Mouse (Mus musculus) embryo, embryonic 10.5 days (tissue): Measurements from ENCODE around the gene Clps.

Source experiments
- DNase-seq: peaks from one replicate; pipeline ENCODE4 v3.0.0-alpha.2; 2015; ENCODE audit warnings: low spot score

Clps gene

DNA sequence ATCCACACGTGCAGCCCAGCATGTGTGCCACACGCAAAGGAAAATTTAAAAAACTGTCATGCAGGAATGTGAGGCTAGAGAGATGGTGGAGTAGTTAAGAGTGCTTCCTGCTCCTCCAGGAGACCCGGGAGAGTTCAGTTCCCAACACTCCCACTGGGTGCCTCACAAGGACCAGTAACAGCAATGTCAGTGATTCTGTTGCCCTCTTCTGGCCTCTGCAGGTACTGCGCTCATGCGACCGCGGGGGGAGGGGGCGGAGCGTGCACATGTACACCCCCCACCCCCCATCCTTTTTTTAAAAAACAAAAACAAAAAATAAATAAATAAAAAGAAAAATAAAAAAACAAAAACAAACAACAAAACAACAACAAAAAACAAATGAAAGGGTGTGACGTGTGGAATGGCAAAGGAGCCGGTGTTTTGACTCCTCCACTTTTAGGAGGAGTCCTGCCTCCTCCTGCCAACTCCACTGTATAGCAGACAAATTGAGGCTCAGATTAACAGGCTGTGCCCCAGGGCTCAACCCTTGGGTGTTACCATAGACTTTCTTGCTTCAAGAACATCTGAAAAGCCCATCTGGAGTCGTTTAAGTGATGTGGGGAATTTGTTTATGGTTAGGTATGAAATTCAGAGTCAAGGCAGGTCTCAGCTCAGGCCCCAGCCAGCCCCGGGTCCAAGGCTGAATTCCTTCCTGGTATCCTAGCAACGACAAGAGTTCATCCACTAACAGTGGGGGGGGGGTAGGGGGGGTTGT, 7.3 kb downstream of the Clps start:
- DNase-seq = peak; percentile 83

GRCm38 (mm10) chr17:28549111-28549510, 11.5 kb downstream of the Clps start, which contains the start of gene Clpsl2:
Gene Clpsl2, plus strand, starts transcription at chr17:28549411.
- no peak for DNase-seq

- no peak for DNase-seq
These were observed 12.0 kb downstream of the Clps start for GRCm38 (mm10) chr17:28548550-28548949.

GRCm38 (mm10) chr17:28546925-28547324, 13.6 kb downstream of the Clps start:
- DNase-seq = no peak

- no peak for DNase-seq
These were observed 22.7 kb downstream of the Clps start for GRCm38 (mm10) chr17:28537881-28538280.

DNA sequence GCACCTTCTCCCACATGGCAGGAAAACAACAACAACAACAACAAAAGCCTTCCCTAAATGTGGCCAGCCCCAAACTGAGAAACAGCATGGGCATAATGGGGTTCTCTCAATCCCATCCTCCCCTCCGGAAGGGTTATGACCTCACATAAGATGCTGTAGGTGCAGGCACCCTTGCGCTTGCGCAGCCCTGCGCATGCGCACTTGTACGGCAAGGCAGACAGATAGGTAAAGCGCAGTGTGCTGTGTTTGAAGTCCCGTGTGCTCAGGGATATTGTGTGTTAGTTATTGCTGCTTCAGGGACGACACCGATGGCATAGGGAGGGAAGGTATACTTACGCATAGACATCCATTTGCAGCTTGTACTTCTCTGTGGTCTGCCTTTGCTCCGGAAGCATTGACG, 27.2 kb downstream of the Clps start:
- no peak for DNase-seq

- no peak for DNase-seq
These were observed 28.0 kb downstream of the Clps start for GRCm38 (mm10) chr17:28532557-28532956.

GRCm38 (mm10) chr17:28531946-28532345, 28.6 kb downstream of the Clps start:
- peak; percentile 53 for DNase-seq

DNA sequence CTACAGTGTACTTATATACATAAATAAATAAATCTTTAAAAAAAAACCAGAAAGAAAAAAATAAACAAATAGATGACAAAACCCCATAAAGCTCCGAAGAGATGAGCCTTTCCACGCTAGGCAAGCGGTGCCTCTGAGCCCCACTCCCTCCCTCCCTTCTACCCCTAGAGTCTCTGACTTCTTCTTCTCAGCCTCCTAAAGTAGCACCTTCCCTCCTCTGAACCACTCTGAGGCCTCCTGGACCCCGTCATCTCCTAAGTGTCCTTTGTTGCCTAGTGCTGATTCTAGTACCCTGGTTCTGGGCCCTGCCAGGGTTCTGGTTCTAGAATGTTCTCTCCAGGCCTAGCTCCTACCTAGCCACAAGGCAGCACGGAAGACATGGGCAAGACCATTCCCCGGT, 30.1 kb downstream of the Clps start, which contains the start of gene Armc12:
TSS of gene Armc12 (plus strand) at position 301 of the 400 bp plus-strand sequence.
- DNase-seq = no peak

DNA sequence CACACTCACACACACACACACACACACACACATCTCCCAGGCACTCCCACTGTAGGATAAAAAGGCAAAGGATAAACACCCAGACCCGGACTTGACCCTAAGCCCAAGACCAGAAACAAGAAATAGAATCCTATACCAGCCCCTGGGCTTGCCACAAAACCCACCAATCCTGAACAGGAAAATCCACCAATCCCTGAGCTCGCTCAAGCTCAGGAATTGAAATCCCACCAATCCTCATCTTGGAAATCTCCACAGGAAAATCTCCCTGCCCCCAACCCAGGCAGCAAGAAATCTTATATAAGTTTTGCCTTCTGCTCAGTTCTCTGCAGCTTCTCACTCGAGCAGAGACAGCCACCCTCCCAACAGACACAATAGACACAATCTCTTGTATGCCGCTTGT, 31.4 kb downstream of the Clps start:
- DNase-seq = no peak

DNA sequence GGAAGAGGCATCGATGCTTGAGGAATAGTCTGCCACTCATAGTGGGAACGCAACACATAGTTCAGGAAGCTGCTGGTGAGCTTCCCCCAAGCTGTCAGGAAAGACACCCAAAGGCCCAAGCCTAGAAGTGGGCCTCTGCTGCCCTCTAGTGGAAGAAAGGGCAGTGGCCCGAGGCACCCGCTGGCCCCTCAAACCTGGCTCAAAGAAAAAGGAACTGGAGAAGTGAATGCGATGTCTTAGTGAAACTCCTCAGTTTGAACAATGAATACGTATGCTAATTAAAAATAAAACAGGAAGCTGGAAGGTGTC, 32.6 kb downstream of the Clps start:
- DNase-seq = peak; percentile 91

DNA sequence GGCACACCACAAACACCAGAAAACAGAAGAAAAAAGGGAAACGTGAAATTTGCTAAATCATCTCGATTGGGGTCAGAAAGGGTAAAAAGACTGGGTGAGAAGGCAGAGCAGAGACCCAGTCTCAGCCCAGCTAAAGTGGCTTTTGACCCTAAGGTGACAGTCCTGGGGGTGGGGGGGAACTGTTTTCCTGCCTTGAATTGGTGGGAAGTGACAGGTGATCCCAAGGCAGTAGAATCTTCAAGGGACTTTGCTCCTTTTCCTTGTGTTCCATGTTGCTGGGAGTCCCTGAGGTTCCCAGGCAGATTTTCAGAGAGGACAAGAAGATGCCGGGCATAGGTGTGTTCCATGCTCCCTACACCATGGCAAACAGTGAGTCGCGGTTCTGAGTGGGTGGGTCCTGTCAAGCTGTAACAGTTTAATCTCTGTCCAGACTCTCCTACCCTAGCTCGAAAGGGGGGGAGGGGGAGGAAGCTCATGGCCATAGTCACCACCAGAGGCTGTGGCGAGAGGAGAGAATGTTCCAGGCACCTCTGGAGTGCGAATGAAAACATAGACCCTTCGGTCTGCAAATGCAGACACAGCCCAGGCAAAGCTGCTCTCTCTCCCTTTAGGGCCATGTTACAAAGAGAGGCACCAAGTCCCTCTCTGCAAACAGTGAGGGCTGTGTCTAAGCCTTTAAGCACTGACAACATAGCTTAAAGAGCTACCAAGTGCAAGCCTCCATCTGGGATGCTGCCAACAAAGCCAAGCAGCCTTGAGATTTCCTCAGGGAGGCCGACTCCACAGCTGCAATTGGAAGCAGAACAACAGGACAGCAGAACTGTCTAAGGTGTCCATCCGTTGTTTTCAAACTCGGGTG, 33.2 kb downstream of the Clps start:
- DNase-seq = no peak

DNA sequence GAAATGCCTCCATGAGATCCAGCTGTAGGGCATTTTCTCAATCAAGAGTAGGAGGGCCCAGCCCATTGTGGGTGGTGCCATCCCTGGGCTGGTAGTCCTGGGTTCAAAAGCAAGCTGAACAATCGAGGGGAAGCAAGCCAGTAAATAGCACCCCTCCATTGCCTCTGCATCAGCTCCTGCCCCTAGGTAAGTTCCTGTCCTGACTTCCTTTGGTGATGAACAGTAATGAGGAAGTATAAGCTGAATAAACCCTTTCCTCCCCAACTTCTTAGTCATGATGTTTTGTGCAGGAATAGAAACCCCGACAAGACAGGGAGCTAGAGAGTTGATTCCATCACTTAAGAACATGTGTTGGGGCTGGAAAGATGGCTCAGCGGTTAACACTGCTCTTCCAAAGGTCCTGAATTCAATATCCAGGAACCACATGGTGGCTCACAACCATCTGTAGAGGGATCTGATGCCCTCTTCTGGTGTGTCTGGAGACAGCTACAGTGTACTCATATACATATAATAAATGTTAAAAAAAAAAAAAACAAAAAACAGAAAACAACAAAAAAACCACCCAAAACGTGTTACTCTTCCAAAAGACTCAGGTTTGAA, 35.6 kb downstream of the Clps start:
- DNase-seq = no peak

DNA sequence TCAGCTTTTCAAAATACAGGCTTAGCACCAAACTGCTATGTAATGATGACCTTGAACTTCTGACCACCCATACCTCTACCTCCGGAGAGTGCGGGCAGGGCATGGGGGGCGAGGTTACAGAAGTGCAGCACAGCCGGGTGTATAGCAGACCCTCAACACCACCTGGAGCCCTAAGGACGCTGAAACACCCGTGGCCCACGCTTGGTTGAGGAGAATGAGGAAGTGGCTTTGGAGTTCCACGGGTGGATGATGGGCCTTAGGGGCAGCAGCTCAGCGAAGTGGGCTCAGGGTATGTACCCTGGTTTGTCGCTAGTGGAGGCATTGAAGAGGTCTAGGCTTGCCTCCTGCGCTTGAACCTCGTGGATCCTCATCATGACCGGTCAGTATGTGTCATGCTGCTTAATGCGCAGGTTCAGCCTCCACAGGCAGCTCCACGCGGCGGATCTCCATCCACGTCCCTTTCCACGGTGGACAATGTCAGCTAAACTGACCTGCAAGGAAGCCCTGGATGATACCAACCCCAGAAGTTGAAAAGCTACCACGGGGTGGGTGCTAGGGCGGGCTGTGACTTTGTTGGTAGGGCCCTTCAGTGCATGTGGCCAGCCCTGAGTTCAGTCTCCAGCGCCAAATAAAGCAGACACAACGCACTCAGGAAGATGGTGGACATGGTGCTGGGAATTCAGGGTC, 36.4 kb downstream of the Clps start:
- DNase-seq = no peak

DNA sequence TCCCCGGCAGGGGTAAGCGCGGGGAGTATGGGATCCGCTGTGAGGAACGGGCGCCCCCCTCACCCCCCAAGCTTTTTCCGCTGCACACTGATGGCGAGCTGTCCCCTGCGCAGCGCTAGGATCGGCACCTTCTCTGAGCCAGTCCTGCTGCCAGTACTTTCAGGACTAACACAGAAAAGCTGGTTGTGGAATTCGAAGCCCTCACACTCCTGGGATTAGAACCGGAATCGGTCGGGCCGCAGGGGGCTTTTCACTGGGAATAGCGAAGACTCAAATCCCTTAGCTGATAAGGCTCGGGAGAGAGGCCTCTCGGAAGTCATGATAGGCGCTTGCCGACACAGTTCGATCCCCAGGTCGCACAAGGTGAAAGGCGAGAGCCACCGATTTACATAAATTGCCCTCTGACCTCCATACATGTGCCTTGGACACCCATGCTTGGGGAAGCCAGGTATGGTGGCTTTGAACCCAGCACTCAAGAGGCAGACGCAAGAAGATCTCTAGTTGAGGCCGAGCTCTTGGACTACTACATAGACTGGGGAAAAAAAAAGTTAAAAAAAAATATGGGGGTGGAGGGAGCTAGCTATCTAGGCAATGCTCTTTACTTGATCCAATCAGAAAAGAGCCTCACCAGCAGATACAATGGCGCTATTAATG, 37.1 kb downstream of the Clps start:
- peak; percentile 65 for DNase-seq

- peak; percentile 94 for DNase-seq
These were observed 37.8 kb downstream of the Clps start for GRCm38 (mm10) chr17:28522623-28523354.

DNA sequence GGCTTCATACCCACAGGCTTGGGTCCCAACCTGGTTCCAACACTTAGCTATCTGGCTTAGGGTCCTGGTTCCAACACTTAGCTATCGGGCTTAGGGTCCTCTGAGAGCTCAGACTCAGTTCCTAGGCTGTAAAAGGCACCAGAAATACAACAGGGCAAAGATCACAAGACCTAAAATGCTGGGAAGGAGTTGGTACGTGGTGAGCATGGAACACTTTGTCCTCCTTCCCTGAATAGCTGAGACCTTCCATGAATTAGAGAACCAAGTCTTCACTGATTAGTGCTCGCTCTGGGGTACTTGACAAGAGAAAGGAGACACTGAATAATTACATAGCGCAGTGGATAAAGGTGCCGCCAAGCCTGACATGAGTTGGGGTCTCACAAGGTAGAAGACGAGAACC, 38.6 kb downstream of the Clps start:
- DNase-seq = no peak

DNA sequence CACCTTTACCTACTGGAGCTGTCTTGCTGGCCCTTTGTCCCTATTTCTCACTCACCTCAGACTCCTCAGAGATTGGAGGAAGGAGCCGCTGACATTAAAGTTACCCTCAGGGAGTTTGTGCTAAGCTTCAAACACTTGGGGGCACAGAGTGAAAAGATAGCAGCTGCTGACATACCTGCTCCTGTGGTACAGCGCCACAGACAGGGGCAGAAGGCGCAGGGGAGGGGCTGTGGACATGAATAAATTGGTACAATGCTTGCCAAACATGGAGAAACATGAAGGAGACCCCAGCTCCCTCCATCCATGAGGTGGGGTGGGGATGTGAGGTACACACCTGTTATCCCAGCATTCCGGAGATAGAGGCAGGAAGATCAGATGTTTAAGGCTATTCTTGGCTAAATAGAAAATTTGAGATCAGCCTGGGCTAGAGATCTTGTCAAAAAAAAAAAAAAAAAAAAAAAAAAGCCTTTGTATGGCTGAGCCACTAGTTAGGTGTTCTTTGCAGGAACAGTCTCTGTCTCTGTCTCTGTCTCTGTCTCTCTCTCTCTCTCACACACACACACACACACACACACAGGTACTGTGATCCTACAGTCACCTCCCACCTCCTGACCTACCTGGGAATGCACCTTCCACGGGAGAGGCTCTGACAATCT, 39.4 kb downstream of the Clps start:
- no peak for DNase-seq

DNA sequence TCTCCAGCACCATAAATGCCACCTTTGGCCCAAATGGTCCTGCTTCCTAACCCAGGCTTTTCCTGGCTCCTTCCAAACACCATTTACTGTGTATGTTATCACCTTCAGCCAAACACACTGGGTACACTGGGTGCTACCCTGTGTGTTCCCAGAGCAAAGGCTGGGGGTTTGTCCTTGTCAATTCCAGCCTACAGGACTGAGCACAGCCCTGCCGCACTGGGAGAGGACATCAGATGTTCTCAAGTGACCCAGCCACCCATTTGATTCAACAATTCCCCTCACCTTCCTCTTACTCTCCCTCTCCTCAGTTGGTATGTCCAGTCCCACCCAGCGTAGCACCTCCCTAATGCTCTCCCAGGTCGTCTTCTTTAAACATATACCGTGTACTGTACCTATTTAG, 40.0 kb downstream of the Clps start:
- no peak for DNase-seq

DNA sequence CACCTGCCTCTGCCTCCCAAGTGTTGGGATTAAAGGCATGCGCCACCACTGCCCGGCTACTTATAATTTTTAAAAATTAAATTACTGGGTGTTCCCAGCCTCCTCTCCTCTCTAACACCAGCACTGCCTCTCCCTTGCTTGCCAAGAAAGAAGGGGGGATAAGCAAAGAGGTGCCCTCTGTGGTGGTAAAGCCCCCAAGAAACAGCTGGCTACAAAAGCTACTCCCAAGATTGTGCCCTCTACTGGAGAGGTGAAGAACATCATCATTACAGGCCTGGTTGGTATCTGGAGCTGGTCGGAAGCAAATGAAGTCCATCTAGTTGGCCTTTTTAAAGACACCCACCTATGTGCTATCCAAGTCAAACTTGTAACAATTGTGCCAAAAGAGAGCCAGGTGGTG, 40.7 kb downstream of the Clps start:
- DNase-seq = no peak

GRCm38 (mm10) chr17:28518615-28519071, 41.9 kb downstream of the Clps start:
- DNase-seq = no peak
